In the genomic region with DNA sequence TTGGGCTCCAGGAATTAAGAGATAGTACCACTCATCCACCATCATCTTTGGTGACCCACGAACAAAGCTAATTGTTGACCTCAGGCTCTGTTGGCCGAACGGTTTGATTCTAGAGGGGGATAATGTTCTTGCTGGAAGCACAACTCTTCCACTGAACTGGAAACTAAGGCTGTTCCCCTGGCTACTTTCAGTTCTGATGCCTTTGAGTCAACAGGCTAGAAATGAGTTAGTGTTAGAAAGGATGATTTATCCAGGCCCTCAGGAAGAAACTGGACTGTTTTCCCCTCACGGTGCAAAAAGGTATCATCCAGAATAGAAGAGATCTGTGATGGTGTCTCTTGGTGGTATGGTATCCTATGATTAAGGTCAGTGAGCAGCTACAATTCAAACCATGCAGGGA, we compare ENCODE assay signal across 15 mouse cellular contexts.
"Had no signal": no experiment of that assay in that cellular context is flagged by ENCODE, and none has a peak within 500 bp of the region (broad histone marks: within the 10 kb centered on the region; RNA-seq: fewer than 3 reads in every experiment).

No protein-coding gene starts in this region.

- H3K27ac ChIP-seq: neural tube, embryonic 15.5 days; stomach, embryonic 15.5 days; stomach, postnatal 0 days had no signal

- H3K27me3 ChIP-seq: neural tube, embryonic 15.5 days; stomach, embryonic 15.5 days had no signal

- H3K9me3 ChIP-seq: neural tube, embryonic 15.5 days; stomach, embryonic 15.5 days had no signal

- H3K4me3 ChIP-seq: neural tube, embryonic 15.5 days; stomach, embryonic 15.5 days had no signal

- H3K4me2 ChIP-seq: neural tube, embryonic 15.5 days; stomach, embryonic 15.5 days had no signal

- H3K36me3 ChIP-seq: neural tube, embryonic 15.5 days; stomach, embryonic 15.5 days had no signal

- H3K9ac ChIP-seq: neural tube, embryonic 15.5 days; stomach, embryonic 15.5 days had no signal

- DNase-seq: retina, postnatal 1 day; right cerebral cortex, adult 18-20 months; right cerebral cortex, postnatal 14 days; right cerebral cortex, postnatal 25 days; right cerebral cortex, postnatal 4 days; spleen, adult 18-20 months; thymus, adult 18-20 months; thymus, adult 2 months; thymus, postnatal 14 days; thymus, postnatal 25 days; thymus, postnatal 36 days; thymus, postnatal 4 days had no signal
